Mouse (Mus musculus): ENCODE measurements around the gene Olfr747. TPM values are rescaled to one million over a fixed set of nuclear protein-coding genes. Genes with fewer than 3 reads are reported as not detected.
"Not testable (repeated sequence)": the region's sequence is repeated elsewhere in the genome, so short reads cannot be mapped to it uniquely, and the experiment has no call there.

The Olfr747 gene
- polyA plus RNA-seq (2015; fragmentation: Nextera tagmentation; extraction: Ambion mirVana) = not detected in 2 replicates

- no peak for DNase-seq (ENCODE audit: low spot score)
Observed at GRCm38 (mm10) chr14:50693106-50693505, at the start of gene Olfr747. Olfr747 (minus strand) TSS chr14:50693206.

GRCm38 (mm10) chr14:50741584-50741983 is 48.6 kb upstream of the Olfr747 start:
- no peak for DNase-seq (ENCODE audit: low spot score)

DNA sequence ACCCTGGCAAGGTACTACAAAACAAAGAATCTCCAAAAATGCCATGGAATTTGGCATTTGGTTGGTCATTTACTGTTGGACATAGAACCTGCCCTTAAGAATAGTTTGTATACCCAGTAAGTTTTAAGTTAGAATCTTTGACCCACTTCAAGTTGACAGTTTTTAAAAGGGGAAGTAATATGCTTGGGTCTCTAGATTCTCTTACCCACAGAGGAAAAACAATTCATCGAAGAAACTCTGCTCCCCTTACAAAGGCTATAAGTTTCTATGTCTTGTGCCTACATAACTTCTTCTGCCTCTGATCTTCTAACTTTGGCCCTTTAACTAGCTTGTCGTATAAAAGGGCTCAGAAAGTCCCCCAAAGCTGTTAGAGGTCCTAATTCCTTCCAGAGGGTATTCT is 47.3 kb upstream of the Olfr747 start:
- no peak for DNase-seq (ENCODE audit: low spot score)

DNA sequence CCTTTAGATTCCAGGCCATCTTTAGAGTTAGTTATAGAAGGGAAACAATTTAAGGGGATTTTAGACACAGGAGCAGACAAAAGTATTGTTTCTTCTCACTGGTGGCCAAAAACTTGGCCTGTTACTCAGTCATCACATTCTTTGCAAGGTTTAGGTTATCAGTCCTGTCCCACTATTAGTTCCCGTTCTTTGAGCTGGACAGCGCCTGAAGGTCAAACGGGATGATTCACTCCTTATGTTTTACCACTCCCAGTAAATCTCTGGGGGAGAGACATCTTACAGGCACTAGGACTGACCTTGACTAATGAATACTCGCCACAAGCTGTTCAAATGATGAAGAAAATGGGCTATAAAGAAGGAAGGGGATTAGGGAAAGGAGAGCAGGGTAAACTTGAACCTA is 29.4 kb upstream of the Olfr747 start:
- DNase-seq (ENCODE audit: low spot score) = not testable (repeated sequence)

DNA sequence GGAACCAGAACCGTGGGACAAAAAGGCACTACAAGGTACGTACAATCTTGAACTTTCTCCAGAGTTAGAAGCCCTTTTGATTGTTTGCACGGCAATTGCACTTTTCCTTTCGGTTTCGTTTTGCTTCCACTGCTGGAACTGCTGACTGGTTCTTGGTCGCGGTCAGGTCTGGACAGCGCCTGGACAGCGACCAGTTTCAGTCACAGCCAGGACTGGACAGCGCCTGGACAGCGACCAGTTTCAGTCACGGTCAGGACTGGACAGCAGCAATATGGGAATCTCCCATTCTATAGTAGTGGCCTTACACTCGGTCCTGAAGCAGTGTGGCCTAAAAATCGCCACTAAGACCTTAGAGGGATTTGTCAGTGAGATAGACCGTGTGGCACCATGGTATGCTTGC is 26.9 kb upstream of the Olfr747 start:
- DNase-seq (ENCODE audit: low spot score) = not testable (repeated sequence)

DNA sequence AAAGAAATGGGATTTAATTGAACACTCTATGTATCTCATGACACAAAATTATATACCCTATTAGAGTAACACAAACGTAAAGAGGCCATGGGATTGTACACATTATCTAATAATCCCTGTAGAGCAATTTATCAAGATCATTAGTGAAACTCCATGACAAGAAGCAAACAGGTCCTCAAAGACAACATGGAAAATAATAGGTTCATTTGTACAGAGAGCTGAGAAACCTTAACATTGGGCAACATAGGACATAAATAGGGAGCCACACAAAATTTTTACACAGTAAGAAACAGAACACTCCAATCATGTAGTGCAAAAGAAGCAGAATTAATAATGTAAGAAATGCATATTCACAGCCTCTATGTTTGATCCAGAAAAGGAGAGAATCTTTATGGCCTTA is 14.1 kb upstream of the Olfr747 start, which contains the start of gene Olfr748:
Olfr748 (plus strand) TSS at position 301 of the 400 bp plus-strand sequence.
- DNase-seq (ENCODE audit: low spot score) = no peak

- no peak for DNase-seq (ENCODE audit: low spot score)
Observed at GRCm38 (mm10) chr14:50646783-50647182, 46.2 kb downstream of the Olfr747 start, which contains the start of gene Olfr746. Olfr746 (plus strand) TSS chr14:50647083.

DNA sequence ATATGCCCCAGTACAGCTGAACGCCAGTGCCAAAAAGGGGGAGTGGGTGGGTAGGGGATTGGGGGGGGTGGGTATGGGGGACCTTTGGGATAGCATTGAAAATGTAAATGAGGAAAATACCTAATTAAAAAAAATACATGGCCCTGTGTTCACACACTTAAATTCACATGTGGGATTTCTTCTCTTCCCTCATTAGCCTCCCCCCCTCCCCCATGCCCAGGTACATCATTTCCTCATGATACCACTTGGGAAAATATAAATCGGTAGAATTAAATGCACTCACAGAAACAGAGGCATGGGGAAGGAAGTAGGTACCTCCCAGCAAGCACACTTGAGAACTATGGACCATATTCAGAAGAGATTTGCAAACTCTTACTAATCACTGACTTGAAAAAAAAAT is 53.9 kb downstream of the Olfr747 start, which contains the start of gene Olfr745:
Olfr745 (plus strand) TSS at position 301 of the 400 bp plus-strand sequence.
- DNase-seq (ENCODE audit: low spot score) = no peak

Other genes starting within 250 kb of the Olfr747 start
- not detected in 2 replicates for gene Olfr740, start 247.7 kb downstream of the Olfr747 start, polyA plus RNA-seq (2015; fragmentation: Nextera tagmentation; extraction: Ambion mirVana)
- not detected in 2 replicates for gene Olfr741, start 220.5 kb downstream of the Olfr747 start, polyA plus RNA-seq (2015; fragmentation: Nextera tagmentation; extraction: Ambion mirVana)
- not detected in 2 replicates for gene Olfr742, start 189.6 kb downstream of the Olfr747 start, polyA plus RNA-seq (2015; fragmentation: Nextera tagmentation; extraction: Ambion mirVana)
- not detected in 2 replicates for gene Olfr743, start 171.4 kb downstream of the Olfr747 start, polyA plus RNA-seq (2015; fragmentation: Nextera tagmentation; extraction: Ambion mirVana)
- gene Olfr744, start 78.3 kb downstream of the Olfr747 start, polyA plus RNA-seq (2015; fragmentation: Nextera tagmentation; extraction: Ambion mirVana) = not detected in 2 replicates
- gene Olfr745, start 53.8 kb downstream of the Olfr747 start, polyA plus RNA-seq (2015; fragmentation: Nextera tagmentation; extraction: Ambion mirVana) = not detected in 2 replicates
- gene Olfr746, start 46.1 kb downstream of the Olfr747 start, polyA plus RNA-seq (2015; fragmentation: Nextera tagmentation; extraction: Ambion mirVana) = not detected in 2 replicates
- gene Olfr748, start 14.2 kb upstream of the Olfr747 start, polyA plus RNA-seq (2015; fragmentation: Nextera tagmentation; extraction: Ambion mirVana) = not detected in 2 replicates
- not detected in 2 replicates for gene Olfr749, start 51.9 kb upstream of the Olfr747 start, polyA plus RNA-seq (2015; fragmentation: Nextera tagmentation; extraction: Ambion mirVana)
- 72.4 and 80.8 TPM in 2 replicates for gene Ttc5, start 92.3 kb upstream of the Olfr747 start, polyA plus RNA-seq (2015; fragmentation: Nextera tagmentation; extraction: Ambion mirVana)
- not detected in 2 replicates for gene Ccnb1ip1, start 114.5 kb upstream of the Olfr747 start, polyA plus RNA-seq (2015; fragmentation: Nextera tagmentation; extraction: Ambion mirVana)
- gene Parp2, start 114.6 kb upstream of the Olfr747 start, polyA plus RNA-seq (2015; fragmentation: Nextera tagmentation; extraction: Ambion mirVana) = 54.8 and 58.9 TPM in 2 replicates
- 10.7 and 11.2 TPM in 2 replicates for gene Tep1, start 177.4 kb upstream of the Olfr747 start, polyA plus RNA-seq (2015; fragmentation: Nextera tagmentation; extraction: Ambion mirVana)
- gene Klhl33, start 204.3 kb upstream of the Olfr747 start, polyA plus RNA-seq (2015; fragmentation: Nextera tagmentation; extraction: Ambion mirVana) = 0.18 and 0.30 TPM in 2 replicates
- gene Osgep, start 231.7 kb upstream of the Olfr747 start, polyA plus RNA-seq (2015; fragmentation: Nextera tagmentation; extraction: Ambion mirVana) = 111 and 123 TPM in 2 replicates
- 165 and 184 TPM in 2 replicates for gene Apex1, start 231.8 kb upstream of the Olfr747 start, polyA plus RNA-seq (2015; fragmentation: Nextera tagmentation; extraction: Ambion mirVana)
- gene Pip4p1, start 237.7 kb upstream of the Olfr747 start, polyA plus RNA-seq (2015; fragmentation: Nextera tagmentation; extraction: Ambion mirVana) = 42.3 and 45.5 TPM in 2 replicates
- gene Pnp, start 237.9 kb upstream of the Olfr747 start, polyA plus RNA-seq (2015; fragmentation: Nextera tagmentation; extraction: Ambion mirVana) = 54.2 and 60.6 TPM in 2 replicates